Mouse (Mus musculus): ENCODE data around the gene Spred3.

DNA sequence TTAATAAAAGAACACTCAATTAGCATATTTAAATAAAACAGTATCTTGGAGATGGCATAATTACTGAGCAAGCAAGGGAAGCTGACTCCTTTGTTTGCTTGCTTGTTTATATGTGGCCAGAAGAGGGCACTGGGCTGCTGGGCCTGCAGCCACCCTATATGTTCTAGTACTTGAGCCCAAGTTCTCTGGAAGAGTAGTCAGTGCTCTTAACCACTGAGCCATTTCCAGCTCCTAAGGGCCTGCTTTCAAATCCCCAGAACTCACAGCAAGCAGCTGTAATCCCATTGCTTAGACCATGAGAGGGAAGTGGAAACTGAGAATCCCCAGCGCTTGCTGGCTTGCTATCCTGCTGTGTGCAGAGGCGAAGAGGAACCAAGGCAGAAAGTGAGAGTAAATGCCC lies 41.5 kb downstream of the Spred3 start:
- TF ChIP-seq CTCF (IDR thresholded peaks at IDR 0.05; ENCODE audit: low read depth) = peak; percentile 64
- no peak for TF ChIP-seq EP300 (IDR thresholded peaks at IDR 0.05; ENCODE audit: low read depth)

All from heart, postnatal 0 days (tissue).